In the genomic region with DNA sequence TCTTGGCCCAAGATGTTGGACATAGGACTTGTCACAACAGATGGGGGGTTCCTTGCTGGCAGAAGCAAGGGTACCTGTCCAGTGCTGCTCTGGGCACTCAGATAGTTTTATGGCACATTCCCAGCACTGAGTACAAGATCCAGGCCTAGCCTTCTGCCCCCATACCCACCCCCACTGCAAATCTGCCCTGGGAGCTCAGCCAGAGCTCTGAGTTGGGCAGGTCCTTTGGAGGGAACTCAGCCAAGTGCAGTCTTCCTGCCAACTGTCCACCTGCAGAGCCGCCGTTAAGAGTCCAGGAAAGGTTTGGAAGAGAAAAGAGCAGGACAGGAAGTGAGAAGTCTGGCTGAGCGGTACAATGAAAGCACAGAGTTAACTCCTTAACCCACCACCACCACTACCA, we compare ENCODE assay signal across 9 mouse cellular contexts. TPM values are rescaled to one million over a fixed set of nuclear protein-coding genes. Genes with fewer than 3 reads are reported as not detected.
DNase-seq lines count a peak whose midpoint lies in the region; ATAC-seq and TF ChIP-seq lines count a peak whose summit lies in the region.
"Had no signal": no experiment of that assay in that cellular context is flagged by ENCODE, and none has a peak within 500 bp of the region (broad histone marks: within the 10 kb centered on the region; RNA-seq: fewer than 3 reads in every experiment).

No protein-coding gene starts in this region.

- intact Hi-C loops in gastrocnemius, adult 2 months (cut with DNase I) = no loop called here

- 64% methylated on average over 3 of the region's 3 CpGs for WGBS in midbrain, postnatal 0 days
- 83% methylated on average over 3 of the region's 3 CpGs for WGBS in midbrain, embryonic 14.5 days
- WGBS in stomach, embryonic 16.5 days = 41% methylated on average over 3 of the region's 3 CpGs

- peak; percentile 37 for DNase-seq in gastrocnemius, adult 2 months
- no peak for DNase-seq in gastrocnemius, postnatal 25 days
- peak; percentile 15 for DNase-seq in midbrain, postnatal 0 days (ENCODE audit: low spot score)
- no peak for DNase-seq in midbrain, embryonic 14.5 days
- peak; percentile 78 for DNase-seq in kidney, postnatal 10 days
- no peak for DNase-seq in layer of hippocampus, adult 9-10 months (ENCODE audit: low spot score)
- DNase-seq in right cerebral cortex, postnatal 14 days = no peak

- no peaks in the 10 kb centered on the region for H3K27me3 ChIP-seq in midbrain, postnatal 0 days (ENCODE audit: insufficient read depth, low read length)
- no peaks in the 10 kb centered on the region for H3K27me3 ChIP-seq in midbrain, embryonic 14.5 days (ENCODE audit: control insufficient read depth, insufficient read depth, low read length)
- H3K27me3 ChIP-seq in stomach, embryonic 16.5 days (ENCODE audit: control insufficient read depth, insufficient read depth, low read length) = no peaks in the 10 kb centered on the region
- H3K27me3 ChIP-seq: liver, embryonic 15.5 days had no signal

- H3K27ac ChIP-seq in gastrocnemius, adult 2 months = peak overlapping the region; percentile 93
- H3K27ac ChIP-seq in midbrain, postnatal 0 days (ENCODE audit: low read depth, low read length) = peak overlapping the region; percentile 68; the same call in 1 of the 2 replicates
- no peak overlapping the region for H3K27ac ChIP-seq in midbrain, embryonic 14.5 days (replicated peaks; ENCODE audit: low read depth, low read length)
- peak overlapping the region; percentile 60 for H3K27ac ChIP-seq in stomach, embryonic 16.5 days (ENCODE audit: low read length)

- TF ChIP-seq CTCF in gastrocnemius, adult 2 months (IDR thresholded peaks at IDR 0.05) = no peak
- TF ChIP-seq CTCF in midbrain, postnatal 0 days (IDR thresholded peaks at IDR 0.05) = no peak

- no peaks in the 10 kb centered on the region for H3K36me3 ChIP-seq in midbrain, postnatal 0 days (ENCODE audit: insufficient read depth, low read length)
- H3K36me3 ChIP-seq in midbrain, embryonic 14.5 days (ENCODE audit: control insufficient read depth, insufficient read depth, low read length) = no peaks in the 10 kb centered on the region
- no peaks in the 10 kb centered on the region for H3K36me3 ChIP-seq in stomach, embryonic 16.5 days (ENCODE audit: control insufficient read depth, insufficient read depth, low read length)
- H3K36me3 ChIP-seq: liver, embryonic 15.5 days had no signal

- H3K4me3 ChIP-seq in gastrocnemius, adult 2 months = no peak overlapping the region
- no peak overlapping the region for H3K4me3 ChIP-seq in midbrain, postnatal 0 days (ENCODE audit: low read depth, low read length)
- no peak overlapping the region for H3K4me3 ChIP-seq in midbrain, embryonic 14.5 days (replicated peaks; ENCODE audit: low read depth, low read length)
- no peak overlapping the region for H3K4me3 ChIP-seq in stomach, embryonic 16.5 days (replicated peaks; ENCODE audit: low read length)

- no peaks in the 10 kb centered on the region for H3K9me3 ChIP-seq in midbrain, postnatal 0 days (ENCODE audit: low read length)
- no peaks in the 10 kb centered on the region for H3K9me3 ChIP-seq in midbrain, embryonic 14.5 days (ENCODE audit: control insufficient read depth, low read length)
- H3K9me3 ChIP-seq in stomach, embryonic 16.5 days (replicated peaks; ENCODE audit: control insufficient read depth, low read length) = no peaks in the 10 kb centered on the region
- H3K9me3 ChIP-seq: liver, embryonic 15.5 days had no signal

- no peak for ATAC-seq in midbrain, postnatal 0 days (ENCODE audit: low FRiP score)
- ATAC-seq in midbrain, embryonic 14.5 days (ENCODE audit: low FRiP score, low TSS enrichment) = no peak
- no peak for ATAC-seq in stomach, embryonic 16.5 days (ENCODE audit: insufficient read depth, low FRiP score)

- H3K9ac ChIP-seq in midbrain, postnatal 0 days (replicated peaks; ENCODE audit: low read length, poor library complexity, severe bottlenecking) = no peak overlapping the region
- H3K9ac ChIP-seq in midbrain, embryonic 14.5 days (replicated peaks; ENCODE audit: low read length) = no peak overlapping the region
- H3K9ac ChIP-seq in stomach, embryonic 16.5 days (ENCODE audit: low read length) = no peak overlapping the region
- H3K9ac ChIP-seq: liver, embryonic 15.5 days had no signal

- peaks cover 10% of the 10 kb centered on the region; the same call in 1 of the 2 replicates for H3K4me1 ChIP-seq in midbrain, postnatal 0 days (ENCODE audit: insufficient read depth, low read length)
- peaks cover 17% of the 10 kb centered on the region for H3K4me1 ChIP-seq in midbrain, embryonic 14.5 days (ENCODE audit: control insufficient read depth, insufficient read depth, low read length)
- H3K4me1 ChIP-seq in stomach, embryonic 16.5 days (ENCODE audit: control insufficient read depth, insufficient read depth, low read length) = peaks cover 22% of the 10 kb centered on the region

- no peak overlapping the region for H3K4me2 ChIP-seq in midbrain, postnatal 0 days (ENCODE audit: low read depth, low read length, poor library complexity, severe bottlenecking)
- no peak overlapping the region for H3K4me2 ChIP-seq in midbrain, embryonic 14.5 days (ENCODE audit: low read length)
- no peak overlapping the region for H3K4me2 ChIP-seq in stomach, embryonic 16.5 days (ENCODE audit: low read depth, low read length)

RNA-seq across cellular contexts. Expression of a gene that starts 1.1 kb away (rescaled TPM):
- under 1 TPM; 0.15 to 0.56 TPM for total RNA-seq in gastrocnemius, adult 2 months (2021)
- total RNA-seq in gastrocnemius, postnatal 25 days (2021) = under 1 TPM in 1 of 2 experiments, not detected in 1; 0.16 TPM
- 0.66 and 1.6 TPM in 2 replicates for total RNA-seq in midbrain, postnatal 0 days (2014; rRNA removed)
- 0.15 and 0.25 TPM in 2 replicates for polyA plus RNA-seq in midbrain, postnatal 0 days (2015; fragmentation: Nextera tagmentation; extraction: Ambion mirVana)
- polyA plus RNA-seq in midbrain, embryonic 14.5 days (2014; fragmentation: Nextera tagmentation; extraction: Ambion mirVana) = 0.54 and 0.55 TPM in 2 replicates
- 0.32 and 0.46 TPM in 2 replicates for polyA plus RNA-seq in stomach, embryonic 16.5 days (2015; fragmentation: Nextera tagmentation; extraction: Ambion mirVana)

RNA-seq across cellular contexts. Expression of a gene that starts 1.4 kb away (rescaled TPM):
- total RNA-seq in gastrocnemius, adult 2 months (2021) = under 1 TPM; 0.10 to 0.17 TPM
- under 1 TPM in 1 of 2 experiments, not detected in 1; 0.13 TPM for total RNA-seq in gastrocnemius, postnatal 25 days (2021)
- total RNA-seq in midbrain, postnatal 0 days (2014; rRNA removed) = not detected in 2 replicates
- 0.07 TPM in 1 of 2 replicates, not detected in the other for polyA plus RNA-seq in midbrain, postnatal 0 days (2015; fragmentation: Nextera tagmentation; extraction: Ambion mirVana)
- 0.08 and 0.09 TPM in 2 replicates for polyA plus RNA-seq in midbrain, embryonic 14.5 days (2014; fragmentation: Nextera tagmentation; extraction: Ambion mirVana)
- 0.04 TPM in 1 of 2 replicates, not detected in the other for polyA plus RNA-seq in stomach, embryonic 16.5 days (2015; fragmentation: Nextera tagmentation; extraction: Ambion mirVana)
- polyA plus RNA-seq: liver, embryonic 15.5 days had no signal

RNA-seq across cellular contexts. Expression of a gene that starts 5.8 kb away (rescaled TPM):
- total RNA-seq in gastrocnemius, adult 2 months (2021) = 10 to 100 TPM; 22.2 to 26.4 TPM
- 10 to 100 TPM; 23.0 to 24.7 TPM for total RNA-seq in gastrocnemius, postnatal 25 days (2021)
- 161 and 178 TPM in 2 replicates for total RNA-seq in midbrain, postnatal 0 days (2014; rRNA removed)
- polyA plus RNA-seq in midbrain, postnatal 0 days (2015; fragmentation: Nextera tagmentation; extraction: Ambion mirVana) = 94.0 and 95.9 TPM in 2 replicates
- 104 and 108 TPM in 2 replicates for polyA plus RNA-seq in midbrain, embryonic 14.5 days (2014; fragmentation: Nextera tagmentation; extraction: Ambion mirVana)
- polyA plus RNA-seq in stomach, embryonic 16.5 days (2015; fragmentation: Nextera tagmentation; extraction: Ambion mirVana) = 80.6 and 88.8 TPM in 2 replicates

RNA-seq across cellular contexts. Expression of a gene that starts 5.8 kb away (rescaled TPM):
- total RNA-seq in gastrocnemius, adult 2 months (2021) = not detected
- not detected for total RNA-seq in gastrocnemius, postnatal 25 days (2021)
- total RNA-seq in midbrain, postnatal 0 days (2014; rRNA removed) = not detected in 2 replicates
- not detected in 2 replicates for polyA plus RNA-seq in midbrain, postnatal 0 days (2015; fragmentation: Nextera tagmentation; extraction: Ambion mirVana)
- polyA plus RNA-seq in midbrain, embryonic 14.5 days (2014; fragmentation: Nextera tagmentation; extraction: Ambion mirVana) = not detected in 2 replicates
- polyA plus RNA-seq in stomach, embryonic 16.5 days (2015; fragmentation: Nextera tagmentation; extraction: Ambion mirVana) = not detected in 2 replicates
- polyA plus RNA-seq: liver, embryonic 15.5 days had no signal

RNA-seq across cellular contexts. Expression of a gene that starts 18.5 kb away (rescaled TPM):
- 1 to 10 TPM; 6.1 to 6.4 TPM for total RNA-seq in gastrocnemius, adult 2 months (2021)
- total RNA-seq in gastrocnemius, postnatal 25 days (2021) = 1 to 10 TPM; 5.1 to 6.1 TPM
- 40.4 and 52.2 TPM in 2 replicates for total RNA-seq in midbrain, postnatal 0 days (2014; rRNA removed)
- polyA plus RNA-seq in midbrain, postnatal 0 days (2015; fragmentation: Nextera tagmentation; extraction: Ambion mirVana) = 41.3 and 43.4 TPM in 2 replicates
- 44.1 and 44.6 TPM in 2 replicates for polyA plus RNA-seq in midbrain, embryonic 14.5 days (2014; fragmentation: Nextera tagmentation; extraction: Ambion mirVana)
- polyA plus RNA-seq in stomach, embryonic 16.5 days (2015; fragmentation: Nextera tagmentation; extraction: Ambion mirVana) = 31.3 and 33.7 TPM in 2 replicates

Comparison
In these comparisons a context has a peak if more than half of its experiments do, and no peak if none do; other contexts are left out.
1. DNase-seq: peak in gastrocnemius, adult 2 months (single experiment), midbrain, postnatal 0 days (single experiment) and kidney, postnatal 10 days (single experiment); none in gastrocnemius, postnatal 25 days (single experiment), midbrain, embryonic 14.5 days (single experiment), layer of hippocampus, adult 9-10 months (single experiment) and right cerebral cortex, postnatal 14 days (single experiment).